Mouse (Mus musculus): ENCODE measurements around the gene Nxf1. TPM values are rescaled to one million over a fixed set of nuclear protein-coding genes. Genes with fewer than 3 reads are reported as not detected.

Gene Nxf1
- polyA plus RNA-seq, 1 experiment from 2014 or later: 200 TPM

- no peak overlapping the region for H3K9ac ChIP-seq (replicated peaks; ENCODE audit: low read depth, low read length)
- ATAC-seq: no peak
- no peaks in the 10 kb centered on the region for H3K9me3 ChIP-seq (ENCODE audit: control insufficient read depth, low read length)
- 85% methylated on average over 3 of the region's 3 CpGs for WGBS
- peaks cover 24% of the 10 kb centered on the region for H3K4me1 ChIP-seq (replicated peaks; ENCODE audit: control insufficient read depth, insufficient read depth, low read length)
- H3K4me2 ChIP-seq (ENCODE audit: low read length): 0 out of 2 replicates have a peak overlapping the region, but pooled peaks have one; percentile 87
- H3K4me3 ChIP-seq (replicated peaks; ENCODE audit: low read length): no peak overlapping the region
- H3K36me3 ChIP-seq (ENCODE audit: control insufficient read depth, insufficient read depth): peaks cover 17% of the 10 kb centered on the region
- no peak overlapping the region for H3K27ac ChIP-seq (ENCODE audit: low read length)
- H3K27me3 ChIP-seq (replicated peaks; ENCODE audit: control insufficient read depth, insufficient read depth, low read length): no peaks in the 10 kb centered on the region
Observed at GRCm38 (mm10) chr19:8755652-8756051, 1.2 kb upstream of the Nxf1 start.

- WGBS: 2% methylated on average over 14 of the region's 14 CpGs
- peak overlapping the region; percentile 86 for H3K27ac ChIP-seq (ENCODE audit: low read length)
- H3K36me3 ChIP-seq (ENCODE audit: control insufficient read depth, insufficient read depth): peaks cover 15% of the 10 kb centered on the region
- no peak; the same call in 1 of the 2 replicates for ATAC-seq
- no peaks in the 10 kb centered on the region for H3K9me3 ChIP-seq (ENCODE audit: control insufficient read depth, low read length)
- H3K4me3 ChIP-seq (replicated peaks; ENCODE audit: low read length): peak overlapping the region; percentile 88
- peak overlapping the region; percentile 82 for H3K9ac ChIP-seq (replicated peaks; ENCODE audit: low read depth, low read length)
- H3K27me3 ChIP-seq (replicated peaks; ENCODE audit: control insufficient read depth, insufficient read depth, low read length): no peaks in the 10 kb centered on the region
- H3K4me1 ChIP-seq (replicated peaks; ENCODE audit: control insufficient read depth, insufficient read depth, low read length): peaks cover 24% of the 10 kb centered on the region
- peak overlapping the region; percentile 87 for H3K4me2 ChIP-seq (ENCODE audit: low read length)
Observed at GRCm38 (mm10) chr19:8757471-8757998, 662 bp downstream of the Nxf1 start.

- no peak overlapping the region for H3K4me2 ChIP-seq (ENCODE audit: low read length)
- no peak for ATAC-seq
- 95% methylated on average over 2 of the region's 2 CpGs for WGBS
Observed at GRCm38 (mm10) chr19:8758899-8759298, 2.0 kb downstream of the Nxf1 start.

GRCm38 (mm10) chr19:8760757-8761156 is 3.9 kb downstream of the Nxf1 start:
- Histone ChIP-seq H3K36me3 (ENCODE audit: control insufficient read depth, insufficient read depth) (peaks cover 34% of the 10 kb centered on the region), H3K9ac (replicated peaks; ENCODE audit: low read depth, low read length) (no peak overlapping the region), H3K9me3 (ENCODE audit: control insufficient read depth, low read length) (no peaks in the 10 kb centered on the region), H3K4me1 (replicated peaks; ENCODE audit: control insufficient read depth, insufficient read depth, low read length) (peaks cover 19% of the 10 kb centered on the region), H3K27ac (ENCODE audit: low read length) (no peak overlapping the region), H3K4me3 (replicated peaks; ENCODE audit: low read length) (no peak overlapping the region), H3K4me2 (ENCODE audit: low read length) (no peak overlapping the region), H3K27me3 (replicated peaks; ENCODE audit: control insufficient read depth, insufficient read depth, low read length) (no peaks in the 10 kb centered on the region)
- ATAC-seq: no peak
- 89% methylated on average over 2 of the region's 2 CpGs for WGBS

More at GRCm38 (mm10) chr19:8758899-8759298, 2.0 kb downstream of the Nxf1 start:
- Histone ChIP-seq H3K27me3 (replicated peaks; ENCODE audit: control insufficient read depth, insufficient read depth, low read length) (no peaks in the 10 kb centered on the region), H3K4me1 (replicated peaks; ENCODE audit: control insufficient read depth, insufficient read depth, low read length) (peaks cover 24% of the 10 kb centered on the region), H3K9me3 (ENCODE audit: control insufficient read depth, low read length) (no peaks in the 10 kb centered on the region), H3K9ac (replicated peaks; ENCODE audit: low read depth, low read length) (no peak overlapping the region), H3K36me3 (ENCODE audit: control insufficient read depth, insufficient read depth) (peaks cover 21% of the 10 kb centered on the region), H3K4me3 (replicated peaks; ENCODE audit: low read length) (no peak overlapping the region), H3K27ac (ENCODE audit: low read length) (no peak overlapping the region)

- H3K27me3 ChIP-seq (replicated peaks; ENCODE audit: control insufficient read depth, insufficient read depth, low read length): no peaks in the 10 kb centered on the region
- 94% methylated on average over 4 of the region's 4 CpGs for WGBS
Observed at GRCm38 (mm10) chr19:8763276-8763675, 6.4 kb downstream of the Nxf1 start.

GRCm38 (mm10) chr19:8765562-8765961 is 8.7 kb downstream of the Nxf1 start:
- H3K27ac ChIP-seq (ENCODE audit: low read length): no peak overlapping the region
- 98% methylated on average over 9 of the region's 9 CpGs for WGBS
- H3K9ac ChIP-seq (replicated peaks; ENCODE audit: low read depth, low read length): no peak overlapping the region
- no peak for ATAC-seq
- H3K27me3 ChIP-seq (replicated peaks; ENCODE audit: control insufficient read depth, insufficient read depth, low read length): no peaks in the 10 kb centered on the region
- H3K9me3 ChIP-seq (ENCODE audit: control insufficient read depth, low read length): no peaks in the 10 kb centered on the region
- peaks cover 71% of the 10 kb centered on the region for H3K36me3 ChIP-seq (ENCODE audit: control insufficient read depth, insufficient read depth)
- H3K4me3 ChIP-seq (replicated peaks; ENCODE audit: low read length): no peak overlapping the region
- peaks cover 2% of the 10 kb centered on the region for H3K4me1 ChIP-seq (replicated peaks; ENCODE audit: control insufficient read depth, insufficient read depth, low read length)
- H3K4me2 ChIP-seq (ENCODE audit: low read length): no peak overlapping the region

More at GRCm38 (mm10) chr19:8763276-8763675, 6.4 kb downstream of the Nxf1 start:
- Histone ChIP-seq H3K36me3 (ENCODE audit: control insufficient read depth, insufficient read depth) (peaks cover 57% of the 10 kb centered on the region), H3K9me3 (ENCODE audit: control insufficient read depth, low read length) (no peaks in the 10 kb centered on the region), H3K27ac (ENCODE audit: low read length) (no peak overlapping the region), H3K4me2 (ENCODE audit: low read length) (no peak overlapping the region), H3K4me3 (replicated peaks; ENCODE audit: low read length) (no peak overlapping the region), H3K4me1 (replicated peaks; ENCODE audit: control insufficient read depth, insufficient read depth, low read length) (peaks cover 8% of the 10 kb centered on the region), H3K9ac (replicated peaks; ENCODE audit: low read depth, low read length) (no peak overlapping the region)
- ATAC-seq: no peak

DNA sequence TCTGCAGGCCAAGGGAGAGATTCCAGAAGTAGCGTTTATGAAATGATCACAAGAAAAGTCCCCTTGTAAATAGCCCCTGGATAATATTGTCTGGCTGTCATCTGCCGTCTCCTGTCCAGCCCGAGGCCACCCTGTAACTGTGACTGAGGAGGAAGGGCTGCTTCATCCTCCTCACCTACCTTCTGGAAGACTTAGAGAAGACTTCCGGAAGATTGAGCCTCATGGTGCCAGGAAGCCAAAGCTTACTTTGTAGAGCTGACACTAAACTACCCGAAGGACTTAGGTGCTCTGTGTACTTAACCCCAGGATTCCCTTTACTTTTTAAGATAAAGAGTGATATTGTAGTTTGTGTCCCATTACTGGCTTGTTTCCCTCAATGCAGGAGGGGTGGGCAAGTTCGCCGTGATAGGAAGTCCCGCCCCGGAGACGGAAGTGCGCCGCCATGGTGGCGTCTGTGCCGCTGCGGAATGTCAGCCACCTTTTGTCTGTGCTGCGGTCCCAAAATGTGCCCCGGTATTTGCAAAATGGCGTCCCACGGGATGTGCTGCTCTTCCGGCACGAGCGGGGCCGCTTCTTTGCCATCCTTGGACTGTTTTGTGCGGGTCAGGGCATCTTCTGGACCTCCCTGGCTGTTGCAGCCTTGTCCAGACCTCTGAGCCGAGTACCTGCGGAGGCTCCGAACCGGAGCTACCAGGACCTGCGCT is 13.8 kb downstream of the Nxf1 start, which contains the start of gene Tmem223:
Gene Tmem223 (plus strand): TSS at position 430 of the 704 bp plus-strand sequence.
- peak within 1 kb of the TSS; percentile 88 for H3K9ac ChIP-seq (replicated peaks; ENCODE audit: low read depth, low read length)
- H3K36me3 ChIP-seq (ENCODE audit: control insufficient read depth, insufficient read depth): peaks cover 44% of the 10 kb centered on the region
- 17% methylated on average over 29 of the region's 29 CpGs for WGBS
- ATAC-seq: peak; percentile 41
- peak within 1 kb of the TSS; percentile 78 for H3K4me3 ChIP-seq (replicated peaks; ENCODE audit: low read length)
- H3K4me1 ChIP-seq (replicated peaks; ENCODE audit: control insufficient read depth, insufficient read depth, low read length): peaks cover 33% of the 10 kb centered on the region
- no peaks in the 10 kb centered on the region for H3K27me3 ChIP-seq (replicated peaks; ENCODE audit: control insufficient read depth, insufficient read depth, low read length)
- H3K27ac ChIP-seq (ENCODE audit: low read length): peak within 1 kb of the TSS; percentile 90
- no peaks in the 10 kb centered on the region for H3K9me3 ChIP-seq (ENCODE audit: control insufficient read depth, low read length)
- peak within 1 kb of the TSS; percentile 55 for H3K4me2 ChIP-seq (ENCODE audit: low read length)

DNA sequence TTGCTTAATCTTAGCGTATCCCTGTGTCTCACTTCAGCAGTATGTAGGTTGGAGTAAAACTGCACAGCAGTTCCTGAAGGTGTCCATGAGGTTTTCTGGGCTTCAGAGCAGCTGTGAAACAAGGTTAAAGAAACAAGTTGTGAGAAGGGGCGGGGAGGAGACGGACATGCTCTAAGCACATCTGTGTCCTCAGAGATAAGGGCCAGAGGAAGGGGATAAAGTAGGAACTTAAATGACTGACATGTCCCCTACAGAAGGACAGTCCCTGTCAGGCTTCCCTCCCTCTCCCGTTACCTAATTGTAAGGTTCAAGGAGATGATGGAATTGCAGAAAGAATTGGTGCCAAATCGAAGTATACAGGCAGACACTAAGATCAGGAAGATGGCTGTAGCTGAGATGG is 16.1 kb downstream of the Nxf1 start:
- Histone ChIP-seq H3K27ac (ENCODE audit: low read length) (no peak overlapping the region), H3K27me3 (replicated peaks; ENCODE audit: control insufficient read depth, insufficient read depth, low read length) (no peaks in the 10 kb centered on the region), H3K4me1 (replicated peaks; ENCODE audit: control insufficient read depth, insufficient read depth, low read length) (peaks cover 34% of the 10 kb centered on the region), H3K9me3 (ENCODE audit: control insufficient read depth, low read length) (no peaks in the 10 kb centered on the region), H3K9ac (replicated peaks; ENCODE audit: low read depth, low read length) (no peak overlapping the region), H3K36me3 (ENCODE audit: control insufficient read depth, insufficient read depth) (peaks cover 23% of the 10 kb centered on the region), H3K4me2 (ENCODE audit: low read length) (no peak overlapping the region), H3K4me3 (replicated peaks; ENCODE audit: low read length) (no peak overlapping the region)
- no peak for ATAC-seq
- 89% methylated on average over 5 of the region's 5 CpGs for WGBS

DNA sequence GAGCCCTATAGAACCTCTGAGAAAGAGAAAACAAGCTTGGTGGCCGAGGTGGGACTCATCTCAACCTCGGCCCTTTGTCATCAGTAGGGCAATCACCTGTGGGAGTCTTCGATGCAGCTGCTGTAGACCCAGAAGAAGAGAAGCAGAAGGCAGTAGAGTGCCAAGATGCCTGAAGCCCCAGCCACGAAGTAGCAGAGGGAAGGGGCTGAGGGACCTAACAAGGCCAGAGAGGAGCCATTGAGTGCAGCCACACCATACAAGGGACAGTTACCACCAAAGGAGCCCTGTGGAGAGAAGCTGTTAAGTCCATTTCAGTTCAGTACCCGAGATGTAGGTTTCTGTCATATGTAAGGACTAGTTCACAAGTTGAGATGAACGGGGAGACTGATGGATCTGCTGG is 16.5 kb downstream of the Nxf1 start:
- WGBS: 58% methylated on average over 6 of the region's 6 CpGs
- Histone ChIP-seq H3K27me3 (replicated peaks; ENCODE audit: control insufficient read depth, insufficient read depth, low read length) (no peaks in the 10 kb centered on the region), H3K4me1 (replicated peaks; ENCODE audit: control insufficient read depth, insufficient read depth, low read length) (peaks cover 34% of the 10 kb centered on the region), H3K4me2 (ENCODE audit: low read length) (peak overlapping the region; percentile 99), H3K27ac (ENCODE audit: low read length) (no peak overlapping the region), H3K36me3 (ENCODE audit: control insufficient read depth, insufficient read depth) (peaks cover 19% of the 10 kb centered on the region), H3K9ac (replicated peaks; ENCODE audit: low read depth, low read length) (no peak overlapping the region), H3K9me3 (ENCODE audit: control insufficient read depth, low read length) (no peaks in the 10 kb centered on the region), H3K4me3 (replicated peaks; ENCODE audit: low read length) (peak overlapping the region; percentile 82)
- ATAC-seq: no peak
